Mouse (Mus musculus): ENCODE measurements around the gene Zfp654.

Gene Zfp654

GRCm38 (mm10) chr16:64852891-64853290 is 1.4 kb upstream of the Zfp654 start:
- DNase-seq (ENCODE audit: low spot score) = no peak

GRCm38 (mm10) chr16:64852441-64852871 is 1.0 kb upstream of the Zfp654 start:
- DNase-seq (ENCODE audit: low spot score) = peak; percentile 46

- no peak for DNase-seq (ENCODE audit: low spot score)
These were observed 328 bp downstream of the Zfp654 start for GRCm38 (mm10) chr16:64851085-64851562.

DNA sequence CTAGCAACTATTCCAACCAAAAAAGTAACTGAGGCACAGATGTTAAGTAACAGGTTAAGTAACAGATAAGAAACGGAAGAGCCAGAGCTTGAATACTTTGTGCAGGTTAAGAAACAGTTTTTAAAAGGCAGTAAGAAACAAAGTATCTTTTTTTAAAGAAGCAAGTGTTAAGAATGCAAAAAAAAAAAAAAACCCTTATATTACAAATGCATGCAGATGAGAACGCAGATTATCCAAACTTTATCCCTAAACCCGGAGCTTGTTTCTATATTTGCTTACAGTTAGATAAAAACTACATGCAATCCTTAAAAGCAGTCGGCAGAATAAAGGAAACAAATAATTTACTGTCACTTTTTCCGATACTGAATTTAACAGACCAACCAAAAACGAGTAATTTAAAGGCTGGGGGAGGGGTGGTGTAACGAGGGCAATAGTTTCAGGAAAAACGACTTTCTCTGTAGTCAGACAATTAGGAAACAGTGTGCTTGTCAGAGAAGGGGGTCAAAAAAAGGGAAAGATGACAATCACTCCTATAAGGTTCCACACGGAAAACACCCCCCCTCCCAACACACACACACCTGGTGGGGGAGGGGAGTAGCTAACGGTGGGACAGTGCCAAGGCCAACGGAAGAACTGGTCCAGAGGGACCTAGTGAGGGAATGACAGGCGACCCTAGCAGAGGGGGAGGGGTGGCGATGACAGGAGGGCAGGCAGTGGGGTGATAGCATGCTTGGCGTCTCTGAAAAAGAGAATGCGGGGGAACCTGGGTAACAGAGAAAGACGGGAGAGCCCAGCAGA is 966 bp downstream of the Zfp654 start:
- peak; percentile 25 for DNase-seq (ENCODE audit: low spot score)

- DNase-seq (ENCODE audit: low spot score) = peak; percentile 13
These were observed 5.5 kb downstream of the Zfp654 start for GRCm38 (mm10) chr16:64845947-64846346.

DNA sequence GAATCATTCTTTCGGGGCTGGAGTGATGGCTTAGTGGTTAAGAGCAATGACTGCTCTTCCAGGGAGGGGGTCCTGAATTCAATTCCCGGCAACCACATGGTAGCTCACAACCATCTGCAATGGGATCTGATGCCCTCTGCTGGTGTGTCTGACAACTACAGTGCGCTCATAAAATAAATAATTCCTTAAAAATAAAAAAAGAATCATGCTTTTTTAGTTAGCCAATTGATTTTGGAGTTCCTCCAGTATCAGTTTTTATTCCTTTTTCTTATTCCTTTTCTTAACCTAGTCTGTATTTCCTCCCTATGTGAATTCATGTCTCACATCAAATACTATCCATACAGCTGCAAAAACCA is 9.1 kb downstream of the Zfp654 start:
- no peak for DNase-seq (ENCODE audit: low spot score)

DNA sequence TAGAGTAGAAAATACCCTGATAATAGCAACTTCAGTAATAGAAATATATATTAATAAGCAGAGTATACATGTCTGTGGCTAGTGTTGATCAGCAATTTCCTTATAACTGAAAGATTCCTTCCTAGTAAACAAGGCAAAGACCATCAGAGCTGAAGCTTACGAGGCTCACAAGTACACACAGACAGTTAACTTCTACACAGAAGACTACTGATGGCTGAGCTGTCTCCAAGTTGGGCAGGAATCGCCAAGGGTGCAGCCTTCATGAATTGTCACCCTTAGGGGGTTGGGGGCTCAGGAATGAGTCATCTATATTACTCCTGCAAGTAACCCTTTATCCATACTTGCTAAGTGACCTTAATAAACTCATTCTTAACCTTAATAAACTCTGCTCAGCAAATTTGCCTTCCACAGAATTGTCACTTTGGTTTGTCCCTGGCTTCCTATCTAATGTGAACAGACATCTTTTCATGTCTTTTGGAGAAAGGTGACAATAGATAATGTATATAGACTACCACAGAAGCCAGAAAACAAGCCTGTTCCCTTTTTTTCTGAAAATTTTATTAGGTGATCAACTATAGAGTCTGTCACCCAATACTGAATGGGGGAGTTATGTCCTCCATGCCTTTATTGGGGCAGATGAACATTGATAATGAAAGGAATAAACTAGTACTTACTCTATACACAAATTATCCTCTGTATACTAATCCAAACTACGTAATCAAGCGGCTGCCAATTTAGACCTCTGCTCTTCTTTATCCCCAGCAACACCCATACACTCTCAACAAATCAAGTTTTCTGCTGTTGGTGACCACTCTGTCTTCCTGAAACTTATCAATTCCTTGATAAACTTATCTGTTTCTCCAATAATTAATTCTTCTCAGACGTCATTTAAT is 9.7 kb downstream of the Zfp654 start:
- DNase-seq (ENCODE audit: low spot score) = no peak

DNA sequence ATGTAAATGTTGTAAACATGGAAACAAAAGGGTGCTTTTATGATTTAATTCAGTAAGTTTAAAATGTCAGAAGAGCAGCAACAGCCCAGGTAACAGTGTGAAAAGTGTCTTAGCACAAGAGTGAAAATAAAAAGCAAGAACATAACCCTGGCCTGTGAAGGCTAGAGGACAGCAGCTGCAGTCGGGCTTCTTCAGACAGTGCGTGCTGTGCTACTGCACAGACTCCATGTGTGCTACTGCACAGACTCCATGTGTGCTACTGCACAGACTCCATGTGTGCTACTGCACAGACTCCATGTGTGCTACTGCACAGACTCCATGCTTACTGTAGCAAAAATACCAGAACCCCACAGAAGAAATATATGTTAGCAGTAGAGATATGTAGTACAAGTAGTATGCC is 14.7 kb downstream of the Zfp654 start:
- no peak for DNase-seq (ENCODE audit: low spot score)

DNA sequence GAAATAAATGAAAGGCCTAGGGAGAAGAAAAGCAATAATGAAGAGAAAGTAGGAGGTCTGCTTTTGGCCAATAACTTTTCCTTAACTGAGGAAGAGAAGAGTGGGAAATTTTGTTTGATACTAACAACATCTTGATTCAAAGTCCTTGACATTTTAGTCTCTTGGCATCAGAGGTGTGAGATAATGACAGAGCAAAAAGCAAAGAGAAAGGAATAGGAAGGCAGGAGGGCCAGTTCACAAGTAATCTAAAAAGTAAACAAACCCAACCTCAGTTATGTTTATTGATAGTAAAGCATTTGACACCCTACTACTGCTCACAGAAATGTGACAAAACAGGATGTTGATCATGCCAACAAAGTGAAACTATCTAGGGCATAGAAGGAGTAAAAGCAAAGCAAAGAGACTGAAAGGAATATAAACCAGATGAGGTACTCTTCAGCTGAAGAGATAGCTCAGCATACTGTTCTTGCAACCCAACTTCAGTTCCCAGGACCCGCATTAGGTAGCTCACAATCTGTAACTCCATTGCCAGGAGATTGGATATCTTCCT is 15.4 kb downstream of the Zfp654 start:
- DNase-seq (ENCODE audit: low spot score) = no peak

DNA sequence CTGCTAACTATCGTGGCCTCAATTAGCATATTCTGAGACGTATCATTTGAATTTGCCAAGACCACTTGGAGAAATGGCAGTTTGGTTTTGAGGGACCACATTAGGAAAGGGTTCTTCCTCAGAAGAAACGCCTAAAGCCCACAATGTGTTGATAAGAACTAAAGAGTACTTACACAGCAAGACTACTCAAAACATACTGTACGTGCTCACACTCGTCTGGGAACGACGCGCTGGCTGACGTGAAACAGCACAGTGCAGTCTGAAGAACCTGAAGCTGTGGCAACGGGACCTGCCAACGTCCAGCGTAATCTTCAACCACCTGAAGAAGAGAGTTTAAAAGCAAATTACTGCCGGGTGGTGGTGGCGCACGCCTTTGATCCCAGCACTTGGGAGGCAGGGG is 21.2 kb downstream of the Zfp654 start:
- DNase-seq (ENCODE audit: low spot score) = no peak

GRCm38 (mm10) chr16:64824474-64824873 is 27.0 kb downstream of the Zfp654 start:
- no peak for DNase-seq (ENCODE audit: low spot score)

DNA sequence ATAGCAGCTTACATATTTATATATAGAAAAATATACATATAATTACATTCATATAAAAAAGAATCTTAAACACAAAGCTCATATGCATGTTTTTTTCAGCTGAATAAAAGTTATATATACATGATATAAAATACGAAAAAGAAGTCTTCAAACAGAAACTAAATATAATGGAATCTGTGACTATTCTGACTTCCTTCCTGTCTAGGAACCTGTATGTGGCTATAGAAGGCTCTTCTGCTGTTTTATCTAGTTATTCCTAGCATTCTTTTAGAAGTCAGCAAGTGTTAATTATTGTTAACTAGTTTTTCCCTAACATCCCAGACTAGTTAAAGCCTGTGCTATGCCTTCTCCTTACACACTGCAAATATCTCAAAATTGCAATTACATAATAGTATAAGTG is 27.6 kb downstream of the Zfp654 start:
- DNase-seq (ENCODE audit: low spot score) = no peak

- no peak for DNase-seq (ENCODE audit: low spot score)
These were observed 34.2 kb downstream of the Zfp654 start for GRCm38 (mm10) chr16:64817094-64817765.

GRCm38 (mm10) chr16:64803041-64803440 is 48.4 kb downstream of the Zfp654 start:
- DNase-seq (ENCODE audit: low spot score) = no peak

DNA sequence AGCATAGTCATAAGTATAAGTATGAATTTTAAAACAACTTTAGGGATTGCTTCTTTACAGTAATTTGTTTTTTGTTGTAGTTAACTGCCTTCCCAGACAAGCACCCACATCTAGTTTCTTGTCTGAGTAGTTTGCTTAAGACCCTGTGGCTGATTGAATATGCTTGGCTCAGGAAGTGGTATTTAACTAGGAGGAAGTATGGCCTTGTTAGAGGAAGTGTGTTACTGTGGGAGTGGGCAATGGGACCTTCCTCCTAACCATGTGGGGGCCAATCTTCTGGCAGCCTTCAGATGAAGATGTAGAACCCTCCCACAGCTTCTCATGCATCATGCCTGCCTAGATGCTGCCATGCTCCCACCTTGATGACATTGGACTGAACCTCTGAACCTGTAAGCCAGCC is 49.8 kb downstream of the Zfp654 start:
- DNase-seq (ENCODE audit: low spot score) = no peak

GRCm38 (mm10) chr16:64800393-64800792 is 51.1 kb downstream of the Zfp654 start:
- no peak for DNase-seq (ENCODE audit: low spot score)

DNA sequence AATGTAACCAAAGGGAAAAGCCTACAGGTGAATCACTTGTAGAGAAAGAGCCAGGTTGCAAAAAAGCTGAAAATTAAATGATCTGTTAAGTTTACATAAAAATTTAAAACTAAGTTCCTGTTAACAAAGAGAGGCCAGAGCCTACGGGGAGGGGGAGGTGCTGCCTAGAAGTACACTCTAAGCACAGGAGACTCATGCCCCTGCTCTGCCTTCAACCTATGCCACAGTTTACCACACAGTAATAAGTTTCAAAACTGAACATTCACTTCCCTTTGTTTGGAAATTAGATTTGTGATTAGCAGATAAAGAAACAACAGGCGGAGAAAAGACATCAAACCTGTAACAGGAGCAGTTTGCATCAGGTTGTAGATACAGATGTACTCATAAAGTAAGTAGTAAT is 56.6 kb downstream of the Zfp654 start:
- no peak for DNase-seq (ENCODE audit: low spot score)

- no peak for DNase-seq (ENCODE audit: low spot score)
These were observed 61.7 kb downstream of the Zfp654 start for GRCm38 (mm10) chr16:64789706-64790105.

GRCm38 (mm10) chr16:64775516-64775915 is 75.9 kb downstream of the Zfp654 start:
- no peak for DNase-seq (ENCODE audit: low spot score)

DNA sequence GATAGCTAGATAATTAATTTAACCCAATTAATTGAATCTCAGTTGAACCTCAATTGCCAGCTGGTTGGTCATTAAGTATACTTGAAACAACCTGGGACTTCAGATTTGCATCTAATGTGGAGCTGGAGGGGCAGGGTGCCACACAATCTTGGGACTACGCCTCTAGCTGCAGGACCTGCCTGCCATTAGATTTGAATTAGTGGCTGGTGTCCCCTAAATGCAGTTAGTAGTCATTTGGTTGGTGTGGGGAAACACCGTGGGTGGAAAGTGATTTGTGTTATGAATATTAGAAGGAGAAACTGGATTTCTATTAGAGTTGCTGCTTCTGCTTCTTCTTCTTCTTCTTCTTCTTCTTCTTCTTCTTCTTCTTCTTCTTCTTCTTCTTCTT is 80.0 kb downstream of the Zfp654 start:
- DNase-seq (ENCODE audit: low spot score) = no peak

DNA sequence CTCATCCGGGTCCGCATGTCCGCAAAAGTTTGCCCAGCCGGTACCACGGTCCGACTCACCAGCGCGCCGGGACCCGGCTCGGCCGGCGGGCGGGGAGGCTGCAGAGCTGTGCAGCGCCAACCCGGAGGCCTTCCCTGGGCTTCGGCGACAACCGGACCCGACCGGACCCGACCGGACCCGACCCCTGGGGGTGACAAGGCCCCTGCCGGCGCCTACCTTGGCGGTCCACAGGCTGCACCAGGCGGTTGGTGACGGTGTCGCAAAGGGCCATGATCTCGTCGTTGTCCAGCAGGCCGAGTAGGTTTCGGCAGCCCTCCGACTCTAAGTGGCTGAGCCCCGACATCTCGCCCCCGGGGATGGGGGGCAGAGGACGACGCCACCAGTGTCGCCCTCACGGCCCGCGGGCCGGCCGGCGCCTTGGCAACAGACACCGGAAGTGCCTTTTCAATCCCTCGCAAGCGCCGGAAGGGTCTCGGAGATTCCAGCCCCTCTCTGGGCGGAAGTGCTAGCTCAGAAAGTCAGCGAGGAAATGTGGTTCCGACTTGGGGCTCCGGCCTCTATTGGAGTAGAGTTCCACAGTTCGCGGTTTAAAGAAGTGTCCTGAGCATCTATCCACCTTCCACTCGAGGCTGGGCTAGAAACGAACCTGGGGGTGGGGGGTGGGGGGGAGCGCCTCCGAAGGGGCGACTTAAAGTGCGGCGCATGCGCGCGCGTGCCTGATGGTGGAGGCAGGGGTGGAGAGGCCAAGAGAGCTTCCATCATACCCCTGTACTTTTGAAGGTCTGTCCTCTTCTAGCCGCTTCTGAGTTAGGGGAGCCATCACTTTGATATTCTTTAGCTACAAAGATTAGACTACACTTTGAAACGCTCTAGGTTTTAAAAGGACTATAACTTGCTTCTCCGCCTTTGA is 80.7 kb downstream of the Zfp654 start, which contains the start of gene 4930453N24Rik:
Gene 4930453N24Rik, minus strand, starts transcription at position 641 of the 910 bp plus-strand sequence.
- peak; percentile 65 for DNase-seq (ENCODE audit: low spot score)
